Mouse (Mus musculus) right cerebral cortex, postnatal 14 days (tissue): ENCODE results near the gene Ergic1.
A peak's percentile ranks its signal among the peaks of the same experiment; 100 is the strongest.

Experiments used
- DNase-seq: peaks from one replicate; pipeline ENCODE4 v3.0.0; 2022

Gene Ergic1

GRCm38 (mm10) chr17:26601926-26602325, 40.6 kb downstream of the Ergic1 start:
- DNase-seq, result no peak

- no peak for DNase-seq
Observed at GRCm38 (mm10) chr17:26602371-26602885, 41.1 kb downstream of the Ergic1 start.

- no peak for DNase-seq
Observed at GRCm38 (mm10) chr17:26603311-26603710, 42.0 kb downstream of the Ergic1 start.

GRCm38 (mm10) chr17:26605636-26606035, 44.3 kb downstream of the Ergic1 start:
- no peak for DNase-seq

- no peak for DNase-seq
Observed at GRCm38 (mm10) chr17:26606516-26606915, 45.2 kb downstream of the Ergic1 start.

- no peak for DNase-seq
Observed at GRCm38 (mm10) chr17:26608348-26608747, 47.1 kb downstream of the Ergic1 start.

GRCm38 (mm10) chr17:26608877-26609276, 47.6 kb downstream of the Ergic1 start:
- no peak for DNase-seq

- peak; percentile 52 for DNase-seq
Observed at GRCm38 (mm10) chr17:26609820-26610219, 48.5 kb downstream of the Ergic1 start.

GRCm38 (mm10) chr17:26611328-26611727, 50.0 kb downstream of the Ergic1 start:
- DNase-seq, result no peak

- DNase-seq, result no peak
Observed at GRCm38 (mm10) chr17:26611918-26612317, 50.6 kb downstream of the Ergic1 start.

GRCm38 (mm10) chr17:26614286-26614685, 53.0 kb downstream of the Ergic1 start:
- no peak for DNase-seq

- no peak for DNase-seq
Observed at GRCm38 (mm10) chr17:26614708-26615486, 53.6 kb downstream of the Ergic1 start.

GRCm38 (mm10) chr17:26616696-26617095, 55.4 kb downstream of the Ergic1 start:
- DNase-seq, result no peak

- no peak for DNase-seq
Observed at GRCm38 (mm10) chr17:26618498-26618897, 57.2 kb downstream of the Ergic1 start.

- no peak for DNase-seq
Observed at GRCm38 (mm10) chr17:26619577-26619976, 58.3 kb downstream of the Ergic1 start.

GRCm38 (mm10) chr17:26620292-26620691, 59.0 kb downstream of the Ergic1 start:
- no peak for DNase-seq

GRCm38 (mm10) chr17:26620786-26621766, 59.8 kb downstream of the Ergic1 start:
- no peak for DNase-seq

- no peak for DNase-seq
Observed at GRCm38 (mm10) chr17:26621912-26622311, 60.6 kb downstream of the Ergic1 start.

- DNase-seq, result no peak
Observed at GRCm38 (mm10) chr17:26623991-26624390, 62.7 kb downstream of the Ergic1 start.

GRCm38 (mm10) chr17:26624999-26625398, 63.7 kb downstream of the Ergic1 start:
- DNase-seq, result no peak

GRCm38 (mm10) chr17:26625521-26626010, 64.3 kb downstream of the Ergic1 start:
- no peak for DNase-seq

- no peak for DNase-seq
Observed at GRCm38 (mm10) chr17:26628479-26628878, 67.2 kb downstream of the Ergic1 start.

- DNase-seq, result no peak
Observed at GRCm38 (mm10) chr17:26628936-26629335, 67.6 kb downstream of the Ergic1 start.
